Mouse (Mus musculus) heart, postnatal 0 days (tissue): ENCODE data around the gene Kcnj6. TPM values are rescaled to one million over a fixed set of nuclear protein-coding genes. Genes with fewer than 3 reads are reported as not detected.

ENCODE experiments used
- ATAC-seq: fragments of 200-750 bp; cut with Nextera tagmentation; 2 replicates; pipeline ENCODE4 v1.8.0; 2017; ENCODE audit warnings: low read depth, moderate number of reproducible peaks, moderate library complexity; ENCODE audit not compliant: insufficient read depth
- DNase-seq: peaks from one replicate; pipeline ENCODE4 v3.0.0-alpha.2; 2016; ENCODE audit warnings: low spot score
- H3K27ac ChIP-seq: fragments of 300-500 bp; sonication (generic); 2 replicates; pipeline ENCODE4 v1.5.1; 2014; ENCODE audit warnings: low read depth, mild to moderate bottlenecking
- H3K27me3 ChIP-seq: fragments of 300-500 bp; sonication (generic); 2 replicates; pipeline ENCODE4 v1.6.1; 2014; ENCODE audit warnings: low read length, mixed read lengths; ENCODE audit not compliant: control insufficient read depth, insufficient read depth
- H3K36me3 ChIP-seq: fragments of 300-500 bp; sonication (generic); replicated peaks from 2 replicates; pipeline ENCODE4 v1.6.1; 2014; ENCODE audit warnings: low read length, mixed read lengths; ENCODE audit not compliant: control insufficient read depth, insufficient read depth
- H3K4me1 ChIP-seq: fragments of 300-500 bp; sonication (generic); 2 replicates; pipeline ENCODE4 v1.6.1; 2014; ENCODE audit warnings: antibody characterized with exemption; ENCODE audit not compliant: control insufficient read depth, insufficient read depth
- H3K4me2 ChIP-seq: fragments of 300-500 bp; sonication (generic); 2 replicates; pipeline ENCODE4 v1.6.1; 2014; ENCODE audit warnings: low read depth, mild to moderate bottlenecking, low read length, moderate library complexity
- H3K4me3 ChIP-seq: fragments of 300-500 bp; sonication (generic); 2 replicates; pipeline ENCODE4 v1.5.1; 2014; ENCODE audit warnings: low read depth, low read length
- H3K9ac ChIP-seq: fragments of 300-500 bp; sonication (generic); replicated peaks from 2 replicates; pipeline ENCODE4 v1.6.1; 2014; ENCODE audit warnings: low read depth, low read length, mixed read lengths
- H3K9me3 ChIP-seq: fragments of 300-500 bp; sonication (generic); replicated peaks from 2 replicates; pipeline ENCODE4 v1.6.1; 2016; ENCODE audit warnings: low read length; ENCODE audit not compliant: control insufficient read depth
- CTCF ChIP-seq: IDR thresholded peaks from 2 replicates; pipeline ENCODE4 v1.5.1; 2016; ENCODE audit warnings: antibody characterized with exemption, control low read depth, low read depth
- EP300 ChIP-seq: IDR thresholded peaks from 2 replicates; pipeline ENCODE4 v1.6.1; 2016; ENCODE audit warnings: antibody characterized with exemption, low read depth
- WGBS: fragments of 180-500 bp; shearing (Covaris S2); extraction: QIAGEN DNeasy Blood & Tissue Kit; methylation state at CpG from one replicate; pipeline ENCODE4 v1.1.7; 2014; 5-methylcytosine and 5-hydroxymethylcytosine counted together
- polyA plus RNA-seq: library from polyadenylated mRNA; unstranded; fragments of >200 nt; fragmentation: Nextera tagmentation; extraction: Ambion mirVana; gene quantifications from 2 replicates; pipeline ENCODE4 v1.2.1, GENCODE M21; 2015
- total RNA-seq: library from RNA; depleted of rRNA; stranded (reverse); fragments of >200 nt; gene quantifications from 2 replicates; pipeline ENCODE4 v1.2.3, GENCODE M21; 2014; ENCODE audit warnings: low replicate concordance

The Kcnj6 gene
- total and polyA plus RNA-seq, 2 experiments from 2014 or later: not detected

DNA sequence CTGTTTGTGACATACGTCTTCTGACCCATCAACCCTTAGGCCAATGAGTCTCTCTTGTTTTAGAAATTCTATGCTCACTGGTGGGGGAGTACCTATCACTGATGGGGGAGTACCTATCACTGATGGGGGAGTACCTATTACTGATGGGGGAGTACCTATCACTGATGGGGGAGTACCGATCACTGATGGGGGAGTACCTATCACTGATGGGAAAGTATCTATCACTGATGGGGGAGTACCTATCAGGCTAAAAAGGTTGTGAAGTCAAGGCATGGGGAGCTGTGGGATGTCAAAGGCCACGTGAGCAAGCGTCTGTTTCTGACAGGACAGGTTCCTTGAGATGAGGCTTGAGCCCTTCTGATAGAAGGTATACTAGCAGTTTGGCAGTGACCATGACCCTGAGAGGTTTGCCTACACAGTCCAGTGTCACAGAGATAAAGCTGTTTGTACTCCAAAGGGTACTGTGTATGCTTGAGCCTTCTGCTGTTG, 105.3 kb downstream of the Kcnj6 start:
- TF ChIP-seq EP300 (no peak), CTCF (no peak)
- Histone ChIP-seq H3K36me3 (no peaks in the 10 kb centered on the region), H3K4me2 (no peak overlapping the region), H3K9ac (no peak overlapping the region), H3K4me1 (no peaks in the 10 kb centered on the region; the same call in 1 of the 2 replicates), H3K4me3 (no peak overlapping the region), H3K9me3 (no peaks in the 10 kb centered on the region), H3K27ac (no peak overlapping the region), H3K27me3 (no peaks in the 10 kb centered on the region)
- no peak for DNase-seq
- 75% methylated on average over 4 of the region's 4 CpGs for WGBS
- ATAC-seq: no peak

DNA sequence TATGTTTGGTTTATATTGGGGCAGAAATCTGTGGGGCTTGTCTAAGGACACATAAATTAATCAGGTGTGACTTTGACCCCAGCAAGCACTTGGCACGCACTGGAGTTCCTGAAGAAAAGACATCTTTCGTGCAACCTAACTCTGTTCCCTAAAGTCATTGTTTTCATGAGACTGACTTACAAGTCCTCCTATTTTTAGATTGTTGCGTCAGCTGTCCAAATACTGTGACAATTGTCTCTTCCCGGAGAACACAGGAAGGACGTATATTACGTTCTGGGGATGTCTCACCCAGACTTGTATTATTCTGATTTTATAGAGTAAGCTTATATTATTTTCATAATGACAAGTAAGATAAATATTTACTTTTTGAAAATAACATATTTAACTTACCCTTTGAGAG, 106.9 kb downstream of the Kcnj6 start:
- Histone ChIP-seq H3K27me3 (no peaks in the 10 kb centered on the region), H3K4me1 (no peaks in the 10 kb centered on the region; the same call in 1 of the 2 replicates), H3K4me3 (no peak overlapping the region), H3K9ac (no peak overlapping the region), H3K36me3 (no peaks in the 10 kb centered on the region), H3K4me2 (no peak overlapping the region), H3K9me3 (no peaks in the 10 kb centered on the region), H3K27ac (no peak overlapping the region)
- WGBS: 41% methylated on average over 6 of the region's 6 CpGs
- TF ChIP-seq CTCF (no peak), EP300 (no peak)
- DNase-seq (no peak), ATAC-seq (0 out of 2 replicates have a peak, but pooled peaks have one; percentile 27)

DNA sequence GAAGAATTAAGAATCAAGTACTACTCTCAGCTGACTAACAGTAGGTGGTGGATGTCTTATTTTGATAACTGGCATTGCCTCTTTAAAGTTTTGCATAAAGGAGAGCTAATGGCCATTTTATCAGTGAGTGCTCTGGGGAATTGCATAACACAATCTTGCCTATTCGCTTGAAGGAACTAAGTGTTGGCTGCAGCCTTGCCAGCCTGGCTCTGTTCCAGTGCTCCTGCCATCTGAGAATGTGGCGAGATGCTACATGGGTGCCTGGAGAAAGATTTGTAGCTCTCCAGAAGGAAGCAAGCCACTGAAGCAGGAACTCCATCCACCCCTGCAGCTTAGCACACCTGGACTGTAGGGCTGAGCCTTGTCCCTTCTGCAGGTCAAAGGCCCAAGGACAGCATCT, 107.4 kb downstream of the Kcnj6 start:
- WGBS: 28% methylated on average over 2 of the region's 2 CpGs
- H3K36me3 ChIP-seq: no peaks in the 10 kb centered on the region
- DNase-seq (no peak), ATAC-seq (no peak)
- no peak overlapping the region for H3K27ac ChIP-seq
- TF ChIP-seq EP300 (no peak), CTCF (no peak)
- no peaks in the 10 kb centered on the region; the same call in 1 of the 2 replicates for H3K4me1 ChIP-seq
- H3K9ac ChIP-seq: no peak overlapping the region
- no peak overlapping the region for H3K4me3 ChIP-seq
- H3K4me2 ChIP-seq: no peak overlapping the region
- H3K27me3 ChIP-seq: no peaks in the 10 kb centered on the region
- H3K9me3 ChIP-seq: no peaks in the 10 kb centered on the region

DNA sequence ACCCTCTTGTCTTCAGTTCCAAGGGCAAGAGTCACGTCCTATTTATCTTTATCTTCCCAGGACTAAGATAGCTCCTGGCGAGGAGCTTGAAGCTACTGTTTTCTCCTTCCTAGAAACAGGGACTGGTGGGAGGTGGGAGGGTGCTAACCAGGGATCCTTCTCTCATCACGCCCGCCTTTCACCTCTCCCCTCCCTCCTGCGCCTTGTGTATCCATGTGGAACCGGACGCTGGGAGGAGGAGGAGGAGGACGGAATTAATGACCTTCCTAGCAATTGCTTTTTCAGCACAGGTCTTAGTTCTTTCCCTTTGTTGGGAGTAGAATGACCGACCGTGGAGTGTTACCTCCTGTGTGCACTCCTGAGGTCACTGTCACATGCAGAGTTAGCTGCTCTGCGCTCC, 108.9 kb downstream of the Kcnj6 start:
- WGBS: 59% methylated on average over 11 of the region's 11 CpGs
- Histone ChIP-seq H3K4me1 (no peaks in the 10 kb centered on the region; the same call in 1 of the 2 replicates), H3K36me3 (no peaks in the 10 kb centered on the region), H3K9me3 (no peaks in the 10 kb centered on the region), H3K27me3 (no peaks in the 10 kb centered on the region), H3K27ac (no peak overlapping the region), H3K9ac (no peak overlapping the region), H3K4me2 (no peak overlapping the region), H3K4me3 (no peak overlapping the region)
- ATAC-seq (no peak), DNase-seq (no peak)
- TF ChIP-seq EP300 (no peak), CTCF (no peak)

DNA sequence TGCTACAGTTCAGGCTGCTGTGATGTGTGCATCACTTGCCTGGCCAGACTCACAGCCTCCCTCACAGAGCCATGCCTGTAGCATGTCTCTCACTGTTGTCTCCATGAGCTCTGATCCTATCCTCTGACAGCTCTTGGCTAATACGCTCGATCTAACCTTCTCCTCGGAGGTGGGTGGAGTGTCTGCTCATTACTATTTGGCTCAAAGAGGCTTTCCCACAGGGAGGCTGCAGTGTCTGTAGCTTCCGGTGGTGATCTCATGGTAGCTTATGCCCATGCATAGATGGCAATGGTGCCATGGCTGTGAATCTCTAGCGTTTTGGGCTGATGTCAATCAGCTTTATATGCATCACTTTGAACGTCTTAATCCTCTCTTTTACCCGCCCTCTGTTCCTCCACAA, 111.1 kb downstream of the Kcnj6 start:
- no peaks in the 10 kb centered on the region for H3K27me3 ChIP-seq
- H3K9me3 ChIP-seq: no peaks in the 10 kb centered on the region
- no peak overlapping the region for H3K4me3 ChIP-seq
- TF ChIP-seq EP300: no peak
- no peak for TF ChIP-seq CTCF
- WGBS: 75% methylated on average over 7 of the region's 7 CpGs
- no peak overlapping the region for H3K4me2 ChIP-seq
- no peak overlapping the region for H3K27ac ChIP-seq
- no peaks in the 10 kb centered on the region; the same call in 1 of the 2 replicates for H3K4me1 ChIP-seq
- H3K9ac ChIP-seq: no peak overlapping the region
- H3K36me3 ChIP-seq: no peaks in the 10 kb centered on the region
- no peak for DNase-seq
- no peak for ATAC-seq

DNA sequence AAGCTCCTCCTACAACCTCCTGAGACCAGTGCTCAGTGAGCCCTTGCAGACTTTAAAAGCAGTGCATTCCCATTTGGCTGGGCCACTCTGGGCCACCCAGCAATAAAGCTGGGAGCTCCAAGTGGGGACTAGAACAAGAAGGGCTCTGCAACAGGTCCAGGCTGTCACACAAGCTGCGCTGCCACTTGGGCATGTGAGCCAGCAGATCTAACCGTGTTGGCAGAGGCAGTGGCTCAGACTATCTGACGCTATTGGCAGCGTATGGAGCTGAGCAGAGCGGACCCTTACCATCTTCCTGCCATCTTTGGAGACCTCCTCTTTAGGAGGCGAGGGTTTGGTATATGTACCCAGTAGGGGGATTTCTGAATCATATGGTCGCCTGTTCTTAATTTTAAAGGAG, 112.4 kb downstream of the Kcnj6 start:
- TF ChIP-seq EP300: no peak
- TF ChIP-seq CTCF: no peak
- no peak overlapping the region for H3K27ac ChIP-seq
- DNase-seq (no peak), ATAC-seq (no peak)
- no peak overlapping the region for H3K9ac ChIP-seq
- 80% methylated on average over 7 of the region's 7 CpGs for WGBS
- no peaks in the 10 kb centered on the region for H3K27me3 ChIP-seq
- no peaks in the 10 kb centered on the region for H3K9me3 ChIP-seq
- no peaks in the 10 kb centered on the region; the same call in 1 of the 2 replicates for H3K4me1 ChIP-seq
- no peaks in the 10 kb centered on the region for H3K36me3 ChIP-seq
- no peak overlapping the region for H3K4me3 ChIP-seq
- no peak overlapping the region for H3K4me2 ChIP-seq
